Mouse (Mus musculus): Measurements from ENCODE around the gene Gm20431.
"Not testable (repeated sequence)": the region's sequence is repeated elsewhere in the genome, so short reads cannot be mapped to it uniquely, and the experiment has no call there.

Gene Gm20431

GRCm38 (mm10) chr2:167629665-167630209, 31.6 kb downstream of the Gm20431 start:
- peak; percentile 50 for DNase-seq

GRCm38 (mm10) chr2:167628872-167629271, 32.4 kb downstream of the Gm20431 start:
- peak; percentile 93 for DNase-seq

- DNase-seq = no peak
Measured at GRCm38 (mm10) chr2:167627019-167627418, 34.3 kb downstream of the Gm20431 start.

- no peak for DNase-seq
Measured at GRCm38 (mm10) chr2:167625670-167626069, 35.6 kb downstream of the Gm20431 start.

GRCm38 (mm10) chr2:167624368-167625075, 36.8 kb downstream of the Gm20431 start:
- DNase-seq = no peak

- no peak for DNase-seq
Measured at GRCm38 (mm10) chr2:167622965-167623364, 38.3 kb downstream of the Gm20431 start.

- no peak for DNase-seq
Measured at GRCm38 (mm10) chr2:167622352-167622751, 38.9 kb downstream of the Gm20431 start.

GRCm38 (mm10) chr2:167621255-167622087, 39.8 kb downstream of the Gm20431 start:
- DNase-seq = no peak

GRCm38 (mm10) chr2:167617472-167617871, 43.8 kb downstream of the Gm20431 start:
- no peak for DNase-seq

GRCm38 (mm10) chr2:167617034-167617433, 44.3 kb downstream of the Gm20431 start:
- no peak for DNase-seq

GRCm38 (mm10) chr2:167613335-167613734, 48.0 kb downstream of the Gm20431 start:
- not testable (repeated sequence) for DNase-seq

GRCm38 (mm10) chr2:167612122-167612521, 49.2 kb downstream of the Gm20431 start:
- no peak for DNase-seq

GRCm38 (mm10) chr2:167611287-167611686, 50.0 kb downstream of the Gm20431 start:
- DNase-seq = no peak

- DNase-seq = no peak
Measured at GRCm38 (mm10) chr2:167606745-167607123, 54.6 kb downstream of the Gm20431 start.

GRCm38 (mm10) chr2:167605817-167606744, 55.2 kb downstream of the Gm20431 start:
- no peak for DNase-seq

GRCm38 (mm10) chr2:167605178-167605794, 56.0 kb downstream of the Gm20431 start:
- DNase-seq = peak; percentile 88

GRCm38 (mm10) chr2:167602978-167603377, 58.3 kb downstream of the Gm20431 start:
- DNase-seq = no peak

GRCm38 (mm10) chr2:167602364-167602763, 58.9 kb downstream of the Gm20431 start:
- no peak for DNase-seq

- DNase-seq = no peak
Measured at GRCm38 (mm10) chr2:167600481-167600995, 60.8 kb downstream of the Gm20431 start.

GRCm38 (mm10) chr2:167599917-167600316, 61.4 kb downstream of the Gm20431 start:
- DNase-seq = no peak

GRCm38 (mm10) chr2:167599195-167599594, 62.1 kb downstream of the Gm20431 start:
- DNase-seq = no peak
